Mouse (Mus musculus): ENCODE measurements at regions not wholly inside any gene's neighbourhood (a gene's known extent, or its start where the extent isn't known, plus 50 kb on each side); places are given as distances from the start of the nearest gene placed in this dataset.

- H3K4me2 ChIP-seq (ENCODE audit: low read depth, low read length) = no peak overlapping the region
- ATAC-seq = no peak
- no peak for DNase-seq
- no peak overlapping the region for H3K4me3 ChIP-seq (ENCODE audit: low read depth, low read length)
- H3K4me1 ChIP-seq (ENCODE audit: insufficient read depth) = no peaks in the 10 kb centered on the region
- no peaks in the 10 kb centered on the region for H3K27me3 ChIP-seq (ENCODE audit: insufficient read depth, low read length)
- 71% methylated on average over 4 of the region's 4 CpGs for WGBS (ENCODE audit: insufficient replicate concordance)
- H3K36me3 ChIP-seq (replicated peaks; ENCODE audit: insufficient read depth, low read length) = no peaks in the 10 kb centered on the region
- no peak for TF ChIP-seq CTCF (IDR thresholded peaks at IDR 0.05; ENCODE audit: low read depth)
- TF ChIP-seq EP300 (IDR thresholded peaks at IDR 0.05; ENCODE audit: low read depth) = no peak
- no peak overlapping the region for H3K9ac ChIP-seq (replicated peaks)
- no peak overlapping the region for H3K27ac ChIP-seq (ENCODE audit: low read depth)
- no peaks in the 10 kb centered on the region for H3K9me3 ChIP-seq (ENCODE audit: low read length)
Measured at GRCm38 (mm10) chr3:118102635-118103034, 233.9 kb upstream of the Snx7 start.

DNA sequence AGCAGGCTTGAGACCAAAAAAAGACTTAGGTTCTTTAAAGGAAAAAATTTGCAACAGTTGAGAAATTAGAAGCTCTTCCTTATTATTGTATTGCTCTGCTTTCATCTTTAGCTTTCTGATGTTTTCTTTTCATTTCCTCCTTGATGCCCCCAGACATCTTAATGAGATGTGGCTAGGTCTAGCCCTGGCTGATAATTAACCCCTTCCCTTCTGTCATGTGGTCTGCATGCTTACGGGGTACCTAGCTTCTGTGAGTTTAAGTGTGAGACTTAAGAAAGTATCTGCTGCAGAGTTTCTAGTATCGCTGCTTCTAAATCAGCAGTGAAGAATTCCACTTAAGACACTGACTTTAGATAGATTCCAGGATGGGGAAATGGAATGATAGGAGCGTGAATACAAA lies 215.8 kb upstream of the Snx7 start:
- no peak overlapping the region for H3K4me2 ChIP-seq (ENCODE audit: low read depth, low read length)
- no peaks in the 10 kb centered on the region for H3K4me1 ChIP-seq (ENCODE audit: insufficient read depth)
- no peaks in the 10 kb centered on the region for H3K9me3 ChIP-seq (ENCODE audit: low read length)
- H3K4me3 ChIP-seq (ENCODE audit: low read depth, low read length) = no peak overlapping the region
- DNase-seq (no peak), ATAC-seq (no peak)
- no peaks in the 10 kb centered on the region for H3K27me3 ChIP-seq (ENCODE audit: insufficient read depth, low read length)
- TF ChIP-seq CTCF (IDR thresholded peaks at IDR 0.05; ENCODE audit: low read depth) (no peak), EP300 (IDR thresholded peaks at IDR 0.05; ENCODE audit: low read depth) (no peak)
- H3K27ac ChIP-seq (ENCODE audit: low read depth) = no peak overlapping the region
- H3K36me3 ChIP-seq (replicated peaks; ENCODE audit: insufficient read depth, low read length) = no peaks in the 10 kb centered on the region
- 81% methylated on average over 3 of the region's 3 CpGs for WGBS (ENCODE audit: insufficient replicate concordance)
- H3K9ac ChIP-seq (replicated peaks) = no peak overlapping the region

DNA sequence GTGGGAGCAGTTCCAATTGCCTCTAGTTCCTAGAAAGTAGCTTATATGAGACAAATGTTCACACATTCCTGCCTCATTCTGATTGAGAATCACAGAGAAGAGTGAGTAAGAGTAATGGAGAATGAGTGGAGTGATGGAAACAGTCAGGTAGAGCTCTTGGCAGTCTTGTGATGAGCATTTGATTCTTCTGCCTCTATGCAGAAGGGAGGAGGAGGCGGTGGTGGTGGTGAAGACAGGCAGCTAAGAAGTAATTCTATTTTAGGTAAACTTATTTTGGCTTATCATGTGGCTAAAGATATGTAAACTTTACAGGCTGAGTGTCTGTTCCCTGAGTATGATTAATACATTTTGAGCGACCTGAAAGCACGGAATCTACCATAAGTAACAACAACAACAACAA lies 203.6 kb upstream of the Snx7 start:
- Histone ChIP-seq H3K27ac (ENCODE audit: low read depth) (no peak overlapping the region), H3K36me3 (replicated peaks; ENCODE audit: insufficient read depth, low read length) (no peaks in the 10 kb centered on the region), H3K4me1 (ENCODE audit: insufficient read depth) (no peaks in the 10 kb centered on the region), H3K27me3 (ENCODE audit: insufficient read depth, low read length) (no peaks in the 10 kb centered on the region), H3K4me2 (ENCODE audit: low read depth, low read length) (no peak overlapping the region), H3K4me3 (ENCODE audit: low read depth, low read length) (no peak overlapping the region), H3K9me3 (ENCODE audit: low read length) (no peaks in the 10 kb centered on the region), H3K9ac (replicated peaks) (no peak overlapping the region)
- TF ChIP-seq EP300 (IDR thresholded peaks at IDR 0.05; ENCODE audit: low read depth) = no peak
- TF ChIP-seq CTCF (IDR thresholded peaks at IDR 0.05; ENCODE audit: low read depth) = no peak
- DNase-seq = no peak
- ATAC-seq = no peak
- 76% methylated on average over 3 of the region's 3 CpGs for WGBS (ENCODE audit: insufficient replicate concordance)

- no peaks in the 10 kb centered on the region for H3K27me3 ChIP-seq (ENCODE audit: insufficient read depth, low read length)
- H3K9ac ChIP-seq (replicated peaks) = no peak overlapping the region
- no peak overlapping the region for H3K4me3 ChIP-seq (ENCODE audit: low read depth, low read length)
- H3K27ac ChIP-seq (ENCODE audit: low read depth) = no peak overlapping the region
- no peak for TF ChIP-seq CTCF (IDR thresholded peaks at IDR 0.05; ENCODE audit: low read depth)
- TF ChIP-seq EP300 (IDR thresholded peaks at IDR 0.05; ENCODE audit: low read depth) = no peak
- ATAC-seq (peak; percentile 76), DNase-seq (no peak)
- no peaks in the 10 kb centered on the region for H3K9me3 ChIP-seq (ENCODE audit: low read length)
- H3K4me2 ChIP-seq (ENCODE audit: low read depth, low read length) = no peak overlapping the region
- 34% methylated on average over 4 of the region's 4 CpGs for WGBS (ENCODE audit: insufficient replicate concordance)
- no peaks in the 10 kb centered on the region for H3K36me3 ChIP-seq (replicated peaks; ENCODE audit: insufficient read depth, low read length)
- no peaks in the 10 kb centered on the region for H3K4me1 ChIP-seq (ENCODE audit: insufficient read depth)
Measured at GRCm38 (mm10) chr3:118070129-118070528, 201.4 kb upstream of the Snx7 start.

DNA sequence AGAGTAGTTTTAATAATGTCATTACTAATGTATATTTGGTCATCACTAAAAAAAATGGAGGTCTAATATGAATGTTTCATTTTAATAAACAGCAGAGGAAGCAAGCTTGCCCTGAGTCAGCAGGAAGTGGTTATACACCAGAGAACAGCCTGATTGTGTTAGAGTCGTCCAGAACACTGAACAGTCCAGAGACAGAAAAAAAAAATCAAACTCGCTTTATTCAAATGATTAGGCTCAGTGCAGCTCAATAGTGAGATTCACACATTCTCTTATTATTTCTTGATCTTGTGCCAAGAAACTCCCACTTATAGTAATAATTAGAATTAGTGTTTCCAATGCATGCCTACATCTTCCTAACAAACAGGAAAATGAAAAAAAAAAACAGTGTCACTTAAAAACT lies 194.9 kb upstream of the Snx7 start:
- WGBS (ENCODE audit: insufficient replicate concordance) = 24% methylated on average over 2 of the region's 2 CpGs
- DNase-seq (no peak), ATAC-seq (no peak)
- no peaks in the 10 kb centered on the region for H3K9me3 ChIP-seq (ENCODE audit: low read length)
- no peak overlapping the region for H3K4me3 ChIP-seq (ENCODE audit: low read depth, low read length)
- H3K36me3 ChIP-seq (replicated peaks; ENCODE audit: insufficient read depth, low read length) = no peaks in the 10 kb centered on the region
- H3K4me2 ChIP-seq (ENCODE audit: low read depth, low read length) = no peak overlapping the region
- H3K9ac ChIP-seq (replicated peaks) = no peak overlapping the region
- H3K4me1 ChIP-seq (ENCODE audit: insufficient read depth) = no peaks in the 10 kb centered on the region
- H3K27ac ChIP-seq (ENCODE audit: low read depth) = no peak overlapping the region
- TF ChIP-seq CTCF (IDR thresholded peaks at IDR 0.05; ENCODE audit: low read depth) = no peak
- TF ChIP-seq EP300 (IDR thresholded peaks at IDR 0.05; ENCODE audit: low read depth) = no peak
- H3K27me3 ChIP-seq (ENCODE audit: insufficient read depth, low read length) = no peaks in the 10 kb centered on the region

DNA sequence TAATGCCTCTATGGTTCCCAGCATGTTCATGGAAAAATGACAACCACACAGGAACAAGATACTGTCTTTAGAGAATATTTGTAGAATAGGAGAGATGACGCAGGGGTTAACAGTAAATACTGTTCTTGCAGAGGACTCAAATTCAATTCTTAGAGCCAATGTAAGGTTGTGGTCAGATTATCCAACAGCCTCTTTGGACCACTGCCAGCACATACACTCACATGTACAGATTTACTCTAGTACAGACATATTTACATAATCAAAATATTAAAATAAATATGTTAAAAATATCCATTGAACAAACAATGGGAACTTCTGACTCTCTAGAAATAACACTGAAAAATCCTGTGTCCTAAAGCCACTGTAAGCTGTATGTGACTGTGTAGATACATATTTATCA lies 193.8 kb upstream of the Snx7 start:
- 66% methylated on average over 1 of the region's 1 CpGs for WGBS (ENCODE audit: insufficient replicate concordance)
- H3K27me3 ChIP-seq (ENCODE audit: insufficient read depth, low read length) = no peaks in the 10 kb centered on the region
- H3K9me3 ChIP-seq (ENCODE audit: low read length) = no peaks in the 10 kb centered on the region
- no peak overlapping the region for H3K4me2 ChIP-seq (ENCODE audit: low read depth, low read length)
- no peak overlapping the region for H3K4me3 ChIP-seq (ENCODE audit: low read depth, low read length)
- no peak for ATAC-seq
- H3K27ac ChIP-seq (ENCODE audit: low read depth) = no peak overlapping the region
- no peak overlapping the region for H3K9ac ChIP-seq (replicated peaks)
- no peak for DNase-seq
- H3K4me1 ChIP-seq (ENCODE audit: insufficient read depth) = no peaks in the 10 kb centered on the region
- no peaks in the 10 kb centered on the region for H3K36me3 ChIP-seq (replicated peaks; ENCODE audit: insufficient read depth, low read length)
- TF ChIP-seq EP300 (IDR thresholded peaks at IDR 0.05; ENCODE audit: low read depth) = no peak

- H3K9ac ChIP-seq (replicated peaks) = no peak overlapping the region
- WGBS (ENCODE audit: insufficient replicate concordance) = 80% methylated on average over 11 of the region's 11 CpGs
- no peak overlapping the region for H3K27ac ChIP-seq (ENCODE audit: low read depth)
- no peak overlapping the region for H3K4me2 ChIP-seq (ENCODE audit: low read depth, low read length)
- no peaks in the 10 kb centered on the region for H3K36me3 ChIP-seq (replicated peaks; ENCODE audit: insufficient read depth, low read length)
- H3K27me3 ChIP-seq (ENCODE audit: insufficient read depth, low read length) = no peaks in the 10 kb centered on the region
- DNase-seq (no peak), ATAC-seq (no peak)
- H3K4me3 ChIP-seq (ENCODE audit: low read depth, low read length) = no peak overlapping the region
- no peak for TF ChIP-seq EP300 (IDR thresholded peaks at IDR 0.05; ENCODE audit: low read depth)
- TF ChIP-seq CTCF (IDR thresholded peaks at IDR 0.05; ENCODE audit: low read depth) = no peak
- no peaks in the 10 kb centered on the region for H3K4me1 ChIP-seq (ENCODE audit: insufficient read depth)
- H3K9me3 ChIP-seq (ENCODE audit: low read length) = no peaks in the 10 kb centered on the region
Measured at GRCm38 (mm10) chr3:118047016-118047415, 178.3 kb upstream of the Snx7 start.
